Mouse (Mus musculus) cerebellum, adult 2 months (tissue): ENCODE data around the gene Tnxb.

Source experiments
- CTCF ChIP-seq: fragments of 200-500 bp; IDR thresholded peaks from 2 replicates; pipeline ENCODE4 v1.5.1; 2011; ENCODE audit warnings: low read depth, mild to moderate bottlenecking, control low read depth, low read length, moderate library complexity, borderline replicate concordance; ENCODE audit not compliant: insufficient read depth
- POLR2A ChIP-seq: fragments of 200-500 bp; IDR thresholded peaks from 2 replicates; pipeline ENCODE4 v1.6.1; 2011; ENCODE audit warnings: low read length, control low read depth, borderline replicate concordance; ENCODE audit not compliant: insufficient read depth

DNA sequence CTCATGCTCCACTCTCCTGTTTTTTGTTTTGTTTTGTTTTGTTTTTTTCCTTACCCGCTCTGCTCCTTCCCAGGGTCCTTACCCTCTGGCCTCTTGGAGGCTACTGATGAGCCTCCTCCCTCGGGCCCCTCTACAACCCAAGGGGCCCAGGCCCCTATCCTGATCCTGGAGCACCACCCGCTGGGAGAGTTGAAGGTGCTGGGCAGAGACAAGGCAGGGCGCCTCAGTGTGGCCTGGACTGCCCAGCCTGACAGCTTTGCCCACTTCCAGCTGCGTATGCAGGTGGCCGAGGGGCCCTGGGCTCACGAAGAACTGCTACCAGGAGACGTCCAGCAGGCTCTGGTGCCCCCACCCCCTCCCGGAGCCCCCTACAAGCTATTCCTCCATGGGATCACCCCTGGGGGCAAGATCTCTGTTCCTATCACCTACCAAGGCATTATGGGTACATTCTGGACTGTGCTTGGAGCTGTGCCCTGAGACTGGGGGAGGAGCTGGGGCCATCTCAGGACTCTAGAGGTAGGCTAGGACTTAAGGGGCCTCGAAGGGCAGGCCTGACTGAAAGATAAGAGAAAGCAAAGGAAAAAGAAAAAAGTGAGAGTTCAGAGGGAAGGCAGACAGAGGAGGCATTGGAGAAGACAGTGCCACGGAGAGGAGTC, 11.7 kb downstream of the Tnxb start:
- no peak for TF ChIP-seq POLR2A
- TF ChIP-seq CTCF: no peak
